Mouse (Mus musculus): ENCODE data around the gene Plekhg4. TPM values are rescaled to one million over a fixed set of nuclear protein-coding genes. Genes with fewer than 3 reads are reported as not detected.

The Plekhg4 gene
- polyA plus RNA-seq (2017; shearing (Covaris generic)): 1 to 10 TPM in 1 of 2 experiments, not detected in 1; 1.1 TPM

DNA sequence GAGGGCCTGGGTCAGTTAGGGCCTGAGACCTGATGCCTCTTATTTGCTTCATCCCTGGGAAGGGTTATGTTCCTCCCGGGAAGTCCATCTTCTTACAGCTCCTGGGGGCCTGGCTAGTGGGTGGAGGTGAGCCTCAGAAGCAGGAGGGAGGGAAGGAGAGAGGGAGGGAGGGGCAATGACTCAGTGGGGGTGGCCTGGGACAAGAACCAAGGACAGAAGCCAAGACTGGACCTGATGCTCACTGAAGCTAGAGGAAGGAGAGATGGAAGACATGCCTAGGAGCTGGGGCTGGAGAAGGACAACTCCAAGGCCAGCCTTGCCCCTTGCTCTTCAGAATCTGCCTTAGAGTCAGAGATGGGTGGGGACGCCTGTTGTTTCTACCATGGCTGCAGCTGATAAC lies at the start of gene Plekhg4:
Gene Plekhg4, plus strand, starts transcription at position 243 of the 400 bp plus-strand sequence.

DNA sequence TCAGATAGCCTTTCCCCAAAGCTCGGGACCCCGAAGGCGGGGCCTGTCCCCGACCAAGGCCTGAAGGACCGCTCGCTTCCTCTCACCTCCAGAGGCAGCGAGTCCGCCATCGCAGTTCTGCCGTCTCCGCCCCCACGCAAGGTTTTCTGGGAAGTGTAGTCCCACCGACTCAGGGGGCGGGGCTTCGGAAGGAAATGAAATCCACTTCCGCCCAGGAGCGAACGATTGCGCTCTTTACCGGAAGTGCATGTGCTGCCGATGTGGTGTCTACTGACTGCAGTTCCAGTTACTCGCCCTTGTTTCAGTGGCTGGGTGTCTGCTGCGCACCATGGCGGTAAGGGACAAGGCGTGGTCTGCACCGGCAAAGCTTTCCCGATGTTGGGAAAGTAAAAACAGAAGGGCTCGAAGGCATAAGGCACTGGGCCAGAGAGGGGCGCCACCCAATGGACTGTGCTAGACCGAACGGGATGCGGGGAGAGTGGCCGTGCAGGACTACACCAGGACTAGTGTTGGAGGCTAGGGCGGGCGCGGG lies 46.9 kb upstream of the Plekhg4 start, which contains the start of the genes Lrrc29 and Tmem208:
Gene Lrrc29, minus strand, starts transcription at position 138 of the 532 bp plus-strand sequence.
Gene Tmem208, plus strand, starts transcription at position 214 of the 532 bp plus-strand sequence.

DNA sequence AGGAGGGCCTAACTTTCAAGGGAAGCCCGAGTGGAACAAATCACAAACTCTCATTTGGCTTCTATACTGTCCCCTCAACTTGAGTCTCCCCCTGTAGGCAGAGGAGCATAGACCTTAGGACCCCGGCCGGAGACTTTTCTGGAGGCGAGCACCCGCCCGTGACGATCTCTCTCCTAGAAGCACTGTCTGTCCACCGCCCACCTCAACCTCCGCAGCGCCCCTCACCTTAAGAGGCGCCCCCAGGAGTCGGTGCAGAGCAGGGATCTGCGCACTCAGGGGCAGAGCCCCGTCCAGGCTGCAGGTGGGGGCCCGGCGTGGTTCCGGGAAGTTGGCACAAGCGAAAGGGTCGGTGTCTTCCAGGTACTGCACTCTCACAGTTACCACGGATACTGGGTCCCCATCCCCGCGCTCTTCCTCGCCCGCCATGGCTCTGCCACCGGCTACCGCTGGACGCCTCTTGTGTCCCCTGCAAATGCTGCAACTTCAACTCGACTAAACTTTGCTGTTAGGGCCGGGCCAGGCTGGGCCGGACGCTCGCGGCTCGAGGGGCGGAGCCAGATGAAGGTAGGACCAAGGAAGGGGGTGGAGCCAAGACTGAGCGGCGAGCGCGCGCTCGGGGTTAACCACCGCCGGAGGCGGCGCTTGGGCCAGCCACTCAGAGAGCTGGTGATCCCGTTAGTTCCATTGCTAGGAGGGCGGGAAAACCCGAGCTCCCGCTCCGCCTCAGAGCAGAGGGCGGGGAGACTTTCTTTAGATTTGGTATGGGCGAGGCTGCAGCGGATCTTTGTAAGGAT lies 25.4 kb upstream of the Plekhg4 start, which contains the start of gene Fhod1:
Gene Fhod1, minus strand, starts transcription at position 526 of the 794 bp plus-strand sequence.

DNA sequence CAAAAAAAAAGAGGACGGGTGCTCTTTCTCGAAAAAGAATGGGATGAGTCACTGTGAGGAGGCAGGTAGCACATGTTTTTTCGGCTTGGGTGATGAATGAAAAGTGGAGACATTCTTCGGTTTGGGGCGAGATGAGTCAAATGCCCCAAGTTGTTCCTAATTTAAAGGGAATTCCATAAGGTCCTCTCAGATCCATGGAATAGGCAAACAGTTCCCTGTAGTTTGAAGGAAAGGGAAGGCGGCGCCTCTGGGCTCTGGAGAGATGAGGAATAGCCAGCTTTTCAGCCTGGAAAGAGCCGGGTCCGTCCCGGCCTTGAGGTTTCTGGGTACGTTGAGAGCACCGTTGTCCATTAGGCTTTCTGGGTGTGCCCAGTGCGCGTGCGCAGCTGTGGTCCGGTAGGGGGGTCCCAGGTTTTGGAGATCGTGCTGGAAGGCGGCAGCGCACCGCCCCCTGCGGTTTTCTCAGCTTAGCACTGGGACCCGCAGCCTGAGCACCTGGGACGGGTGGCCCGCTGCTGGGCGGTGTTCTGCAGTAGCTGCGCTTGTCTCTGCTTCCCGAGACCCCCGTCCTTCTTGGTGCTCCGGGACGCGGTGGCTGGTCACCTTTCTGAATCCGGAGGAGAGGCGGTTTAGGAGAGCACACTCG lies 24.5 kb upstream of the Plekhg4 start, which contains the start of gene Slc9a5:
Gene Slc9a5, plus strand, starts transcription at position 394 of the 646 bp plus-strand sequence.

DNA sequence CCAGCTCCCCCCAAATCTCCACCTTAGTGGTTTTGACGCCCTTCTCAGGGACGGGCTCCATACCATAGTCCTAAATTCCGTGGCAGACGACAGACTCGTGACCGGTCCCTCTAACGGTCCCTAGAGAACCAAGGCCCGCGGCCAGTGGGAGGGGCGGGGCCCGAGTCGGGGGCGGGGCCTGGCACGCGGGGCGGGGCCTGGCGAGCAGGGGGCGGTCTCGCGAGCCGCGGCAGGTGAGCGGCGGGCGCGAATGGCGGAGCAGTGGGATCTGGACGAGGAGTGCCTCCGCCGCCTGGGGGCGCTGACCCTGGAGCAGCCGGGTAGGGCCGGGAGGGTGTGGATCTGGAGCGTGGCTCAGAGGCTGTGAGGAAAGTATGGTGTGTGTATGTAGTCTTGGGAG lies 40.3 kb downstream of the Plekhg4 start, which contains the start of the genes Kctd19 and Lrrc36:
Gene Kctd19, minus strand, starts transcription at position 112 of the 400 bp plus-strand sequence.
Gene Lrrc36, plus strand, starts transcription at position 181 of the 400 bp plus-strand sequence.

Other genes with a start within 250 kb of the Plekhg4 start
- 1 to 10 TPM in 1 of 2 experiments, under 1 TPM in 1; 0.31 to 1.2 TPM for gene Ces4a, start 241.5 kb upstream of the Plekhg4 start, polyA plus RNA-seq (2017; shearing (Covaris generic))
- 100 to 1,000 TPM; 106 to 136 TPM for gene Cbfb, start 202.6 kb upstream of the Plekhg4 start, polyA plus RNA-seq (2017; shearing (Covaris generic))
- gene D230025D16Rik, start 148.1 kb upstream of the Plekhg4 start, polyA plus RNA-seq (2017; shearing (Covaris generic)): 10 to 100 TPM; 26.1 to 30.7 TPM
- gene B3gnt9, start 118.1 kb upstream of the Plekhg4 start, polyA plus RNA-seq (2017; shearing (Covaris generic)): 1 to 10 TPM; 1.7 to 2.5 TPM
- 10 to 100 TPM; 66.5 to 74.3 TPM for gene Tradd, start 108.7 kb upstream of the Plekhg4 start, polyA plus RNA-seq (2017; shearing (Covaris generic))
- 10 to 100 TPM; 23.3 to 29.8 TPM for gene Fbxl8, start 108.6 kb upstream of the Plekhg4 start, polyA plus RNA-seq (2017; shearing (Covaris generic))
- gene Hsf4, start 103.5 kb upstream of the Plekhg4 start, polyA plus RNA-seq (2017; shearing (Covaris generic)): 1 to 10 TPM in 1 of 2 experiments, under 1 TPM in 1; 0.88 to 1.1 TPM
- gene Nol3, start 97.1 kb upstream of the Plekhg4 start, polyA plus RNA-seq (2017; shearing (Covaris generic)): 1 to 10 TPM in 1 of 2 experiments, not detected in 1; 1.6 TPM
- gene 4931428F04Rik, start 83.4 kb upstream of the Plekhg4 start, polyA plus RNA-seq (2017; shearing (Covaris generic)): 1 to 10 TPM; 1.9 to 4.2 TPM
- 1 to 10 TPM; 2.0 to 2.1 TPM for gene Exoc3l, start 77.2 kb upstream of the Plekhg4 start, polyA plus RNA-seq (2017; shearing (Covaris generic))
- 100 to 1,000 TPM; 150 to 169 TPM for gene E2f4, start 75.6 kb upstream of the Plekhg4 start, polyA plus RNA-seq (2017; shearing (Covaris generic))
- gene Elmo3, start 67.7 kb upstream of the Plekhg4 start, polyA plus RNA-seq (2017; shearing (Covaris generic)): 10 to 100 TPM in 1 of 2 experiments, 1 to 10 TPM in 1; 7.2 to 14.4 TPM
- 1 to 10 TPM; 1.9 to 2.7 TPM for gene Lrrc29, start 47.0 kb upstream of the Plekhg4 start, polyA plus RNA-seq (2017; shearing (Covaris generic))
- 100 to 1,000 TPM; 128 to 130 TPM for gene Tmem208, start 46.9 kb upstream of the Plekhg4 start, polyA plus RNA-seq (2017; shearing (Covaris generic))
- 1 to 10 TPM; 1.0 to 1.8 TPM for gene Fhod1, start 25.3 kb upstream of the Plekhg4 start, polyA plus RNA-seq (2017; shearing (Covaris generic))
- gene Slc9a5, start 24.4 kb upstream of the Plekhg4 start, polyA plus RNA-seq (2017; shearing (Covaris generic)): under 1 TPM; 0.28 to 0.60 TPM
- 1 to 10 TPM in 1 of 2 experiments, under 1 TPM in 1; 0.65 to 1.3 TPM for gene Kctd19, start 40.2 kb downstream of the Plekhg4 start, polyA plus RNA-seq (2017; shearing (Covaris generic))
- under 1 TPM in 1 of 2 experiments, not detected in 1; 0.53 TPM for gene Lrrc36, start 40.3 kb downstream of the Plekhg4 start, polyA plus RNA-seq (2017; shearing (Covaris generic))
- gene Tppp3, start 98.3 kb downstream of the Plekhg4 start, polyA plus RNA-seq (2017; shearing (Covaris generic)): under 1 TPM in 1 of 2 experiments, not detected in 1; 0.64 TPM
- gene Zdhhc1, start 123.6 kb downstream of the Plekhg4 start, polyA plus RNA-seq (2017; shearing (Covaris generic)): 1 to 10 TPM; 4.3 to 6.1 TPM
- not detected for gene Hsd11b2, start 145.5 kb downstream of the Plekhg4 start, polyA plus RNA-seq (2017; shearing (Covaris generic))
- gene Atp6v0d1, start 192.8 kb downstream of the Plekhg4 start, polyA plus RNA-seq (2017; shearing (Covaris generic)): 10 to 100 TPM; 38.3 to 39.1 TPM
- 10 to 100 TPM; 16.6 to 18.0 TPM for gene Ripor1, start 232.0 kb downstream of the Plekhg4 start, polyA plus RNA-seq (2017; shearing (Covaris generic))

All from inflammation-experienced regulatory T-cells (primary cell).